Mouse (Mus musculus) skeletal muscle tissue, adult 2 months (tissue): ENCODE measurements around the gene Rhbdf2.

ENCODE experiments used
- DNase-seq: peaks from one replicate; pipeline ENCODE4 v3.0.0-alpha.2; 2012; ENCODE audit warnings: low read depth, low spot score

The Rhbdf2 gene

GRCm38 (mm10) chr11:116659027-116659621 lies 32.3 kb upstream of the Rhbdf2 start:
- DNase-seq: no peak

- DNase-seq: no peak
These were observed 31.4 kb upstream of the Rhbdf2 start for GRCm38 (mm10) chr11:116658238-116658637.

- DNase-seq: peak; percentile 96
These were observed 30.7 kb upstream of the Rhbdf2 start for GRCm38 (mm10) chr11:116657311-116658223.

DNA sequence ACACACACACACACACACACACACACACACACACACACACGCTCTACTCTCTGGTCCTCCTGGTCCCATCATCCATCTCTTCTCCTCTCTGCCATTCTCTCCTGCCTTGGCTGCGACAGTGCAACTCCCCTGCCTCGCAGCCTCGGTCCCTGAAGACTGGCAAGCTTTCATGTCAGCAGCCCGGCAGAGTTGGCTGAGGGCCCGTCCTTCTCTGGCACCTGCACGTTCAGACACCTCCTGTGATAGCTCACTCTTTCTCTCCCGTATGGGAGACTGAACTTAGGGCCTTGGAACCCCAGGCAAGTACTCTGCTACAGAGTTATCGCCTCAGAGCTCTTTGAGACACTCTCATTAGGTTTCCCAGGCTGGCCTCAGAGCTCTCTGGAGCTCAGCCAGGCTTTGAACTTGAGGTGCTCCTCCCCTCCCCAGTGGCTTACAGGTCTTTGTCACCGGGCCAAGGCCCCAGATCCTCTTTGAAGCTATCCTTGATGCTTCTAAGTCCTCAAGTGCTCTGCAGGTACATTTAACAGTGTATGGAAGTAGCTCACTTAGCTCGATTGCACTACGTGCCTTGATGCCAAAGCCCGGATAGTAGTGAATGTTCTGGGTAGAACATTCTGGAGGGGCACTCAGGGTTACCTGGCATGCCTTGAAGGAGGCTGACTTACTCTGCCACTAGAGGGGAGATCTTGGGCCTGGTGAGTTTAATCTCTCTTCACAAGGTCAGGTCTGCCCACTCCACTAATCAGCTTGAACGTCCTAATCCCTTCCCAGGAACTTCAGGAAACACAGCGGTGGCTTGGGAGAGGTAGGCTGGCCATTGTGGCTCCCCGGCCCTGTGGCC lies 29.8 kb upstream of the Rhbdf2 start:
- DNase-seq: no peak

DNA sequence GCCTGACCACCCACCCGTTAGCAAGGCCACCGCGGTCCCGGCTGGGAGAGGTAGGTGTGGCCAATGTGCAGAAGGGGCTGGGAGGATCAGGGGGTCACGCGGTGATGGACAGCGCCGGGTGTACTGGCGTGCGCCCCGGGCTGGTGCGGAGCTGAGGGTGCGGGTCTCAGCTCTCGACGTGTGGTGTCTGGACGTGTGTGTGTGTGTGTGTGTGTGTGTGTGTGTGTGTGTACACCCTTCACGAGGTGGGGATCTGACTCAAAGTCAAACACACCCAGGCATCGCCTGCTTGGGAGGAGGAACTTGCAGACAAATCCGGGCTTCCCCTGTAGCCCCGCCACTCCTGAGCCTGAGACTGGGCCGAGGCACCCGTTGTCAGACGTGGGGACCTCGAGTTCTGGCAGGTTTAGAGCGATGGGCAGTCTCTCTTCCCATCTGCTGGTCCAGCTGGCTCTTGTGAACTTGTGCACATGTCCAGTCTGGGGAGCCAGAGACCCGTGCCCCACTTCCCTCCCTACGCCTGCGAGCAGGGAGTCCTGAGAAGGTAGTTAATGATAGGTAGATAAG lies 27.5 kb upstream of the Rhbdf2 start, which contains the start of gene Cygb:
TSS of gene Cygb (minus strand) at position 59 of the 567 bp plus-strand sequence.
- no peak for DNase-seq

GRCm38 (mm10) chr11:116653709-116654221 lies 26.9 kb upstream of the Rhbdf2 start:
- DNase-seq: no peak

- no peak for DNase-seq
These were observed 26.4 kb upstream of the Rhbdf2 start, which contains the start of gene Prcd for GRCm38 (mm10) chr11:116653234-116653633. Prcd (plus strand) TSS chr11:116653534.

DNA sequence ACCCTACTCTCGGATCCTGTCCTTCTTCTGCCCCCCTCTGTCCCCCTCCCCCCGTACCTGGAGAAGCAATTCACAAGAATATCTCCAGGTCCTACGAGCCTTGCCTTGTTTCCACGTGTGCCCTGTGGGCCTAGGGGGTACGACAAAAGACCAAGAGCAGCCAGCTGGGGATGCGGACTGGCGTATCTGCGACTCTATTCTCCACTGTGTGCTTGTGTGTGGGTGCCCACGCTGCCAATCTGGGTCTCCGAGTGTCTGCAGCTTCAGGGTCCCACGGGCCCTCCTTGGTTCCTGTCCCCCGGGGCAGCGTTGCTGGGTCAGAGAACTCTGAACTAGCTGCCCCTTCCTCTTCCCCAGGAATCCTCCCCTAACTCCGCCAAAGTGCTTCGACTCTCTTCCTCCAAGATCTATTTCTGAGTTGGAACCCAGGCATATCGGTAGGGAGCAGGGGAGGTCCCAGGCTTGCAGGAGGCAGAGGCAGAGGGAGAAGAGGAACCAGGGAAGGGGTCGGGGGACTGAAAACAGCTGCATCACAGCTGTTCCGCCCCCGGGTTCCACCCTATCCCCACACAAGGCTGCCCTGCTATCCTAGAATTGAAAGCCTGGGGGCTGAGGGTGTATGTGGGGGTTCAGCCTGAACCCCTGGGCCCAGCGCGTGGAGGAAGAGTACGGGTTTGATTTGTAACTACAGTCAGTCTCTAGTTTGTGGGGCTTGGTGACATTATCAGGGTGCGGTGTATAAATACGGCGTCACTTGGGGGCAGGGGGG lies 25.7 kb upstream of the Rhbdf2 start:
- no peak for DNase-seq

DNA sequence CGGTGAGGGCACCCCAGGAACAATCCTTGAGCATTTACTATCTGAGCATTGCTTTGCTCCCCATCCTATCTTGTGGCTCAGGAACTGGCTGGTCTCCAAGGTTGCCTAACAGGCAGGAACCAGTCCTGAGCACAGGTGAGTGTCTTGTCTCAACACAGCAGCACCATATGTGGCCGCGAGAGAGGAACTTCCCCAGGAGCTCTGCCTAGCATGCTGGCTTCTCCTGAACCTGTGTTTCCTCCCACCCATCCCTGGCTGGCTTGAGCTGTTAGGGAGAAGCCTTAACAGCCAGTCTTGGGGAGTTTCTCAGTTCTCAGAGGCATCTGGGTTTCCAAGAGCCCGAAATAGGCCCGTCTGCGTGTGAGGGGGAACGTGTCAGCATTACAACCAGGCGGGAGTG lies 24.5 kb upstream of the Rhbdf2 start:
- no peak for DNase-seq

GRCm38 (mm10) chr11:116650811-116651210 lies 24.0 kb upstream of the Rhbdf2 start:
- DNase-seq: no peak

GRCm38 (mm10) chr11:116649711-116650337 lies 23.0 kb upstream of the Rhbdf2 start:
- DNase-seq: no peak

DNA sequence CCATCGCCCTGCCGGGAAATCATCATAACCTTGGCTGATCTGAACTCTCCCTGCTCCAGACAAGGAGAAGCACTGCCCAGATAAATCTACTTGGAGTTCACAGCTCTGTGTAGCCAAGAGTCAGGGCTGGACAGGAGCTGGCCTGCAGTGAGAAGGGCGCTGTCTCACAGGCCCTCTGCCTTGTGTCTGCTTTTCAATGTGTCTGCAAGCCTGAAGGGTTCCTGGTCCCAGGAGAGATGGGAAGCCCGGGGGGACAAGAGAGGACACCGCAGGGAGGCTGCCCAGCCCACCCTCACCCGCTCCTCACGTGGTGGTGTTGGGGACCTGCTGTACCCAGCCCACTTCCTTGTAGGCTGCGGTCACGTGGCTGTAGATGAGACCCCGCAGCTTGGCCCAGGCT lies 22.2 kb upstream of the Rhbdf2 start:
- DNase-seq: no peak

- DNase-seq: peak; percentile 80
These were observed 21.5 kb upstream of the Rhbdf2 start for GRCm38 (mm10) chr11:116648213-116648921.

DNA sequence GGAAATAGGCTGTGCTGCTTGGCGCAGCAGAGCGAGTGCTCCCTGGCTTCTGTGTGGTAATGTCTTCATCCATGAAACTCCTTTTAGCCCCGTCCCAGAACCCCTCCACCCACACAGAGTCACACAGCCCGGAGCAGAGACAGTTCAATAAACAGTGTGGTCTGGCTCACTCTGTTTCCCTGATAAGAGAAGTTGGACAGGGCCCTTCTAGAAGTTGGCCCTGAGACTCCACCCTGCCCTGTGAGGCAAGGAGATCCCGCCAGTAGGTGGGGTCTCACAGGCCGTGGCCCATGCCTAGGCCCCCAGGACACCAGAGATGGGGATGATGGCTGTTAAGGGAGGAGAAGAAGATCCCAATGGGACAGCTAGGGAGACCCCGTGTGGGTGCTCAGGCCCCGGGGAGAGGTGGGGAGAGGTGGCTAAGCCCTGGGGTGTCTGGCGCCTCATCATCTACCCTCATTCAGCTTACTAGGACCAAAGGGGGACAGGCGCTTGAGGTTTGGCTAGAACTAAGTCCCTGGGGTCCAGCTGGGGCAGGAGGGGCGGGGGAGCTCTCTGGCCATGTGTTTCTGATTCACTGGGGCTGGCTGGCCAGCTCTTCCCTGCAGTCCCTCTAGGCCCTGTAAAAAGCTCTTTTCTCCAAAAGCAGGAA lies 20.6 kb upstream of the Rhbdf2 start:
- DNase-seq: peak; percentile 82

GRCm38 (mm10) chr11:116646771-116647170 lies 20.0 kb upstream of the Rhbdf2 start:
- no peak for DNase-seq

- no peak for DNase-seq
These were observed 19.3 kb upstream of the Rhbdf2 start for GRCm38 (mm10) chr11:116646136-116646535.

DNA sequence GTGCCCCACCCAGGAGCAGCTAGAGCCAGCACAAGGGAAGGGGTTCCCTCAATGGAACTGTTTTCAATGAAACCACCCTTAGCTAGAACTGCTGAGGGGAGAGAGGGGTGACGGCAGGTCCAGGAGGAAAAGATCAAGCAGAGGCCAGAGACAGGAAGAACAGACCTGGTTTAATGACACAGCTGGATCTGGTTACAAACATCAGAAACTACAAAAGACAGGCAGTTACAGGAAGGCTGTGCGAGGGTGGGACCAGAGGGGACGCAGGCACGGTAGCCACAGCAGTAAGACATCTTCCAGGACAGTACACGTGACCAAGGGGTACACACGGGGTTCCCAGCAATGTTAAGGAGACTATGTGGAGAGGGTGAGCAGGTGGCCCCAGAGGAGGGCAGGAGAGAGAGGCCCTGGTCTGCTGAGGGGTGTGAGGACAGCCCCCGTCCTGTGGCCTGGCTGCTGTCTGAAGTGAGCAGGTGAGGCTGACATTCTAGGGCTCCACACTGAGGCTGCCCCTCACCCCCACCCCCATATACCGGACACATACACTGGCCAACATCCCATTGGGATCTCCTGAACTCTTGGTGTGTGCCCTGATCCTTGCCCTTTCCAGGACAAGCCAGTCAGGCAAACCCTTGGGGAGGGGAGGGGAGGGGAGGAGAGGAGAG lies 18.8 kb upstream of the Rhbdf2 start:
- no peak for DNase-seq
